Mouse (Mus musculus): Measurements from ENCODE around the gene Mef2a.

- TF ChIP-seq CTCF (IDR thresholded peaks at IDR 0.05; ENCODE audit: extremely low read depth, insufficient read depth, insufficient read length, insufficient replicate concordance) (no peak), POLR2A (IDR thresholded peaks at IDR 0.05; ENCODE audit: low read depth, low read length) (no peak)
These were observed 12.1 kb downstream of the Mef2a start for GRCm38 (mm10) chr7:67360588-67360987.

All from spleen, adult 2 months (tissue).